Mouse (Mus musculus) lung, postnatal 0 days (tissue): Measurements from ENCODE around the gene Ddb2. TPM values are rescaled to one million over a fixed set of nuclear protein-coding genes. Genes with fewer than 3 reads are reported as not detected.

ENCODE experiments used
- ATAC-seq: fragments of 200-750 bp; cut with Nextera tagmentation; 2 replicates; pipeline ENCODE4 v1.8.0; 2017; ENCODE audit warnings: moderate library complexity
- DNase-seq: peaks from one replicate; pipeline ENCODE4 v3.0.0-alpha.2; 2016; ENCODE audit warnings: low spot score
- H3K27ac ChIP-seq: fragments of 300-500 bp; sonication (generic); 2 replicates; pipeline ENCODE4 v1.5.1; 2014; ENCODE audit warnings: antibody characterized with exemption, mild to moderate bottlenecking, low read length, mixed read lengths
- H3K27me3 ChIP-seq: fragments of 300-500 bp; sonication (generic); replicated peaks from 2 replicates; pipeline ENCODE4 v1.6.1; 2014; ENCODE audit warnings: low read length, mixed read lengths; ENCODE audit not compliant: insufficient read depth
- H3K36me3 ChIP-seq: fragments of 300-500 bp; sonication (generic); 2 replicates; pipeline ENCODE4 v1.6.1; 2014; ENCODE audit warnings: low read length, mixed read lengths; ENCODE audit not compliant: insufficient read depth
- H3K4me1 ChIP-seq: fragments of 300-500 bp; sonication (generic); 2 replicates; pipeline ENCODE4 v1.6.1; 2014; ENCODE audit warnings: antibody characterized with exemption, low read depth, low read length, mixed read lengths; ENCODE audit not compliant: insufficient read depth
- H3K4me2 ChIP-seq: fragments of 300-500 bp; sonication (generic); replicated peaks from 2 replicates; pipeline ENCODE4 v1.6.1; 2014; ENCODE audit warnings: low read depth, mild to moderate bottlenecking, low read length, moderate library complexity, mixed read lengths
- H3K4me3 ChIP-seq: fragments of 300-500 bp; sonication (generic); 2 replicates; pipeline ENCODE4 v1.5.1; 2014; ENCODE audit warnings: low read depth, low read length
- H3K9ac ChIP-seq: fragments of 300-500 bp; sonication (generic); replicated peaks from 2 replicates; pipeline ENCODE4 v1.6.1; 2014; ENCODE audit warnings: low read depth, mild to moderate bottlenecking
- H3K9me3 ChIP-seq: fragments of 300-500 bp; sonication (generic); 2 replicates; pipeline ENCODE4 v1.6.1; 2016; ENCODE audit warnings: low read length, mixed read lengths
- CTCF ChIP-seq: IDR thresholded peaks from 2 replicates; pipeline ENCODE4 v1.5.1; 2016; ENCODE audit warnings: antibody characterized with exemption, mild to moderate bottlenecking
- EP300 ChIP-seq: IDR thresholded peaks from 2 replicates; pipeline ENCODE4 v1.6.1; 2016; ENCODE audit warnings: antibody characterized with exemption, mild to moderate bottlenecking, control low read depth
- WGBS: fragments of 180-500 bp; shearing (Covaris S2); extraction: QIAGEN DNeasy Blood & Tissue Kit; methylation state at CpG from one replicate; pipeline ENCODE4 v1.1.7; 2014; 5-methylcytosine and 5-hydroxymethylcytosine counted together
- polyA plus RNA-seq: library from polyadenylated mRNA; unstranded; fragments of >200 nt; fragmentation: Nextera tagmentation; extraction: Ambion mirVana; gene quantifications from 2 replicates; pipeline ENCODE4 v1.2.1, GENCODE M21; 2015

Ddb2 gene
- polyA plus RNA-seq, 1 experiment from 2014 or later: 13.6 TPM

GRCm38 (mm10) chr2:91279372-91279755, 42.6 kb upstream of the Ddb2 start:
- ATAC-seq: peak; percentile 40
- Histone ChIP-seq H3K9ac (no peak overlapping the region), H3K4me2 (no peak overlapping the region), H3K4me3 (no peak overlapping the region), H3K36me3 (peaks cover 14% of the 10 kb centered on the region), H3K27ac (no peak overlapping the region), H3K9me3 (no peaks in the 10 kb centered on the region), H3K4me1 (no peaks in the 10 kb centered on the region), H3K27me3 (no peaks in the 10 kb centered on the region)
- no peak for DNase-seq
- WGBS: 36% methylated on average over 2 of the region's 2 CpGs
- no peak for TF ChIP-seq EP300
- no peak for TF ChIP-seq CTCF

GRCm38 (mm10) chr2:91278749-91279371, 42.1 kb upstream of the Ddb2 start:
- Histone ChIP-seq H3K36me3 (peaks cover 19% of the 10 kb centered on the region), H3K27me3 (no peaks in the 10 kb centered on the region), H3K4me2 (no peak overlapping the region), H3K4me1 (no peaks in the 10 kb centered on the region), H3K9me3 (no peaks in the 10 kb centered on the region), H3K27ac (no peak overlapping the region), H3K9ac (no peak overlapping the region), H3K4me3 (no peak overlapping the region)
- 31% methylated on average over 10 of the region's 10 CpGs for WGBS
- DNase-seq (peak; percentile 77), ATAC-seq (peak; percentile 74)
- TF ChIP-seq CTCF: peak; percentile 83
- TF ChIP-seq EP300: no peak

DNA sequence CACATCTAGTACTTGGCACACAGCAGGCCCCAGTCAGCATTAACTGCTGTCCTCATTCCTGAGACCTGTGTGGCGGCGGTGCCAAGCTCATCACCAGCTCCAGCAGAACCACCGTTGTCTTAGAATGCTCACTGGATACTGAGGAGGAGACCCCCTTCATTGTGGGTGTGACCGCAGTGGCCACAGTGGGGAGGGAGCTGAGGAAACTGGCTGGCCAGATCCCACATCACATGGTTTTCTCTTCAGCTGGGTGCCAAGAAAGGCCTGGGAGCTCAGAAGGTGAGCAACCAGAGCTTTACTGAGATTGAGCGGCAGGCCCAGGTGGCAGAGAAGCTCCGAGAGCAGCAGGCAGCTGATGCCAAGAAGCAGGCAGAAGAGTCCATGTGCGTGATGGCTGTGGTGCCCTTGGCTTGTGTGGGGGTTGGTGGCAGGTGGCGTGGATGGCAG, 32.9 kb upstream of the Ddb2 start:
- WGBS: 92% methylated on average over 8 of the region's 8 CpGs
- Histone ChIP-seq H3K27ac (no peak overlapping the region), H3K4me3 (no peak overlapping the region), H3K36me3 (peaks cover 43% of the 10 kb centered on the region), H3K9me3 (no peaks in the 10 kb centered on the region), H3K27me3 (no peaks in the 10 kb centered on the region), H3K9ac (no peak overlapping the region), H3K4me1 (no peaks in the 10 kb centered on the region), H3K4me2 (no peak overlapping the region)
- TF ChIP-seq EP300 (no peak), CTCF (no peak)
- ATAC-seq (no peak), DNase-seq (no peak)

GRCm38 (mm10) chr2:91268706-91269105, 31.9 kb upstream of the Ddb2 start:
- no peak for ATAC-seq
- no peak for TF ChIP-seq CTCF
- TF ChIP-seq EP300: no peak
- no peaks in the 10 kb centered on the region for H3K27me3 ChIP-seq
- no peaks in the 10 kb centered on the region; the same call in 1 of the 2 replicates for H3K4me1 ChIP-seq
- no peak overlapping the region for H3K27ac ChIP-seq
- 64% methylated on average over 2 of the region's 2 CpGs for WGBS
- H3K9ac ChIP-seq: no peak overlapping the region
- peaks cover 35% of the 10 kb centered on the region for H3K36me3 ChIP-seq
- no peak overlapping the region for H3K4me3 ChIP-seq
- no peak overlapping the region for H3K4me2 ChIP-seq
- DNase-seq: no peak
- H3K9me3 ChIP-seq: no peaks in the 10 kb centered on the region

- Histone ChIP-seq H3K27me3 (no peaks in the 10 kb centered on the region), H3K36me3 (peaks cover 28% of the 10 kb centered on the region), H3K4me3 (no peak overlapping the region), H3K4me2 (no peak overlapping the region), H3K4me1 (no peaks in the 10 kb centered on the region; the same call in 1 of the 2 replicates), H3K9ac (no peak overlapping the region), H3K9me3 (no peaks in the 10 kb centered on the region), H3K27ac (no peak overlapping the region)
- no peak for TF ChIP-seq EP300
- no peak for TF ChIP-seq CTCF
- ATAC-seq (no peak), DNase-seq (no peak)
- 94% methylated on average over 3 of the region's 3 CpGs for WGBS
Observed at GRCm38 (mm10) chr2:91268042-91268441, 31.3 kb upstream of the Ddb2 start.

DNA sequence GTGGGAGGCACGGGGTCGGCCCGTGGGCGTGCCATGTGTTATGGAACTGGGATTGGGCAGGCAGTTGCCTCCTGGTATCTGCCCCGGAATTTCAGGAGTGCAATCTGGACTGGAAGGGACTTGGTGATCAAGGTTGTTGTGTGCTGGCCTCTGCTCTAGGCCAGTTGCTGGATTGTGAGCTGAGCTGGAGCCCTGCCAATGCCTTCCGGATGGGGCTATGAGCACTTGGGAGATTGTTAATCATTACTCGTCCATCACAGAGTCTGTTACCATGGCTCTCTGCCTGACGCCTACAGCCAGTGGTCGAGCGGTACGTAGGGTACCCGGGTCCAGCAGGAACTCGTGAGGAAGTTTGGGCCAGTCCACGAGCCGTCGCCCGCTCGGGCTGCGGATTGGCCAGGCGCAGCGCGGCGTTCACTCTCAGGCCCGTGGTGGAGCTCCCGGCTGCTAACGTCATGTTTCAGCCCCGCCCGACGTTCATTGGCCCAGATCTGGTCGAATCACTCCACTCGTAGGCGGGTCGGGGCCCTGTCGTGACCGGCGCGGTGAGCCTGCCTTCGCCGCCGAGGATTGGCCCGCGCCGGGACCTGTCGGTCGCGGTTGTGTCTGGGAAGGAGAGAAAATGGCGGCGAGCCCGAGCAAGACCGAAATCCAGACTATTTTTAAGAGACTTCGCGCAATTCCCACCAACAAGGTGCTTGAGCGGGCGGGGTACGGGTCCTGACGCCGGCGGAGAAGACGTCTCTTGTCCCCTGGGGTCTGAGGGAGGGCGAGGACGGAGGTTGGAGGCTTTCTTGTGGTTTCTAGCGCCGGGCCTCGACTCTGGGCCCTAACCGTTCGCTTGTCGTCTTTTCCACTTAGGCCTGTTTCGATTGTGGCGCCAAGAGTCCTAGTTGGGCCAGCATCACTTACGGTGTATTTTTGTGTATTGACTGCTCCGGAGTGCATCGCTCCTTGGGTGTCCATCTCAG, 28.2 kb upstream of the Ddb2 start, which contains the start of gene Arfgap2:
Arfgap2 (plus strand) TSS at position 264 of the 971 bp plus-strand sequence.
- Histone ChIP-seq H3K9me3 (no peaks in the 10 kb centered on the region), H3K4me3 (peak within 1 kb of the TSS; percentile 81), H3K4me2 (peak within 1 kb of the TSS; percentile 85), H3K9ac (peak within 1 kb of the TSS; percentile 98), H3K27me3 (no peaks in the 10 kb centered on the region), H3K4me1 (no peaks in the 10 kb centered on the region; the same call in 1 of the 2 replicates), H3K36me3 (peaks cover 30% of the 10 kb centered on the region), H3K27ac (peak within 1 kb of the TSS; percentile 98)
- DNase-seq (peak; percentile 100), ATAC-seq (peak; percentile 99)
- TF ChIP-seq CTCF (no peak), EP300 (no peak)
- 1% methylated on average over 72 of the region's 72 CpGs for WGBS
